Mouse (Mus musculus) lung, postnatal 0 days (tissue): ENCODE results near the gene Vmn1r210. TPM values are rescaled to one million over a fixed set of nuclear protein-coding genes. Genes with fewer than 3 reads are reported as not detected.
"Not testable (repeated sequence)": the region's sequence is repeated elsewhere in the genome, so short reads cannot be mapped to it uniquely, and the experiment has no call there.

Source experiments
- ATAC-seq: fragments of 200-750 bp; cut with Nextera tagmentation; 2 replicates; pipeline ENCODE4 v1.8.0; 2017; ENCODE audit warnings: moderate library complexity
- DNase-seq: peaks from one replicate; pipeline ENCODE4 v3.0.0-alpha.2; 2016; ENCODE audit warnings: low spot score
- H3K27ac ChIP-seq: fragments of 300-500 bp; sonication (generic); 2 replicates; pipeline ENCODE4 v1.5.1; 2014; ENCODE audit warnings: antibody characterized with exemption, mild to moderate bottlenecking, low read length, mixed read lengths
- H3K27me3 ChIP-seq: fragments of 300-500 bp; sonication (generic); replicated peaks from 2 replicates; pipeline ENCODE4 v1.6.1; 2014; ENCODE audit warnings: low read length, mixed read lengths; ENCODE audit not compliant: insufficient read depth
- H3K36me3 ChIP-seq: fragments of 300-500 bp; sonication (generic); 2 replicates; pipeline ENCODE4 v1.6.1; 2014; ENCODE audit warnings: low read length, mixed read lengths; ENCODE audit not compliant: insufficient read depth
- H3K4me1 ChIP-seq: fragments of 300-500 bp; sonication (generic); 2 replicates; pipeline ENCODE4 v1.6.1; 2014; ENCODE audit warnings: antibody characterized with exemption, low read depth, low read length, mixed read lengths; ENCODE audit not compliant: insufficient read depth
- H3K4me2 ChIP-seq: fragments of 300-500 bp; sonication (generic); replicated peaks from 2 replicates; pipeline ENCODE4 v1.6.1; 2014; ENCODE audit warnings: low read depth, mild to moderate bottlenecking, low read length, moderate library complexity, mixed read lengths
- H3K4me3 ChIP-seq: fragments of 300-500 bp; sonication (generic); 2 replicates; pipeline ENCODE4 v1.5.1; 2014; ENCODE audit warnings: low read depth, low read length
- H3K9ac ChIP-seq: fragments of 300-500 bp; sonication (generic); replicated peaks from 2 replicates; pipeline ENCODE4 v1.6.1; 2014; ENCODE audit warnings: low read depth, mild to moderate bottlenecking
- H3K9me3 ChIP-seq: fragments of 300-500 bp; sonication (generic); 2 replicates; pipeline ENCODE4 v1.6.1; 2016; ENCODE audit warnings: low read length, mixed read lengths
- WGBS: fragments of 180-500 bp; shearing (Covaris S2); extraction: QIAGEN DNeasy Blood & Tissue Kit; methylation state at CpG from one replicate; pipeline ENCODE4 v1.1.7; 2014; 5-methylcytosine and 5-hydroxymethylcytosine counted together
- polyA plus RNA-seq: library from polyadenylated mRNA; unstranded; fragments of >200 nt; fragmentation: Nextera tagmentation; extraction: Ambion mirVana; gene quantifications from 2 replicates; pipeline ENCODE4 v1.2.1, GENCODE M21; 2015

The Vmn1r210 gene
- polyA plus RNA-seq, 1 experiment from 2014 or later, result not detected

DNA sequence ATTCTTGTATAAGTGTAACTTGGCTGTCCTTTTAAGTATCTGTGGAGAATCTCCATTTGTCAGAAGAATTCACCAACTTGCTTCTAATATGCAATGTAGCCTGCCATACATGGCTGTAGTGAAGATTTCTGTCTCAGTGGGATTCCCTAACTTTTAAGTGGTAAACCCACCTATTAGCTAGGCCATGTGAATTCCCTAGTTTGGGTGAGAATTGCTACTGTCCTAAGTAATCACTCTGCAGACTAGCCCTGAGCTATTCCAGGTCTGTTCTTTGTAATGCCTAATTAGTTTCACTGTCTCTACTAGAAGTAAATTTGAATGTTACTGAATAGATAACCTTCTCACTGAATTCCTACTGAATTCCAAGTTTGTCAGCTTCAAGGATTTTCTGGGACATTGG, 47.0 kb downstream of the Vmn1r210 start:
- H3K9me3 ChIP-seq, H3K27me3 ChIP-seq, H3K9ac ChIP-seq, H3K4me2 ChIP-seq, DNase-seq, H3K4me3 ChIP-seq, ATAC-seq, H3K27ac ChIP-seq, H3K4me1 ChIP-seq, H3K36me3 ChIP-seq: not testable (repeated sequence)

- DNase-seq, result not testable (repeated sequence)
Observed at GRCm38 (mm10) chr13:22777300-22777699, 53.8 kb downstream of the Vmn1r210 start, which contains the start of gene Vmn1r208. Vmn1r208 (minus strand) TSS chr13:22777400.

More at GRCm38 (mm10) chr13:22777300-22777699, 53.8 kb downstream of the Vmn1r210 start, which contains the start of gene Vmn1r208:
- WGBS, result no CpG with 5 or more reads among the region's 7 CpGs
- H3K4me3 ChIP-seq, H3K9ac ChIP-seq, H3K9me3 ChIP-seq, H3K27ac ChIP-seq, H3K4me2 ChIP-seq, H3K4me1 ChIP-seq, ATAC-seq, H3K36me3 ChIP-seq, H3K27me3 ChIP-seq: not testable (repeated sequence)

Other genes with a start within 250 kb of the Vmn1r210 start
- gene Vmn1r205, start 238.3 kb downstream of the Vmn1r210 start, polyA plus RNA-seq, result not detected in 2 replicates
- gene Vmn1r206, start 207.1 kb downstream of the Vmn1r210 start, polyA plus RNA-seq, result not detected in 2 replicates
- gene Vmn1r207-ps, start 101.7 kb downstream of the Vmn1r210 start, polyA plus RNA-seq, result not detected in 2 replicates
- gene Vmn1r208, start 53.9 kb downstream of the Vmn1r210 start, polyA plus RNA-seq, result not detected in 2 replicates
- not detected in 2 replicates for gene Vmn1r209, start 21.7 kb downstream of the Vmn1r210 start, polyA plus RNA-seq
- not detected in 2 replicates for gene Vmn1r211, start 26.2 kb upstream of the Vmn1r210 start, polyA plus RNA-seq
- not detected in 2 replicates for gene Vmn1r212, start 52.9 kb upstream of the Vmn1r210 start, polyA plus RNA-seq
- not detected in 2 replicates for gene Vmn1r213, start 176.3 kb upstream of the Vmn1r210 start, polyA plus RNA-seq
- not detected in 2 replicates for gene Vmn1r214, start 199.1 kb upstream of the Vmn1r210 start, polyA plus RNA-seq
- gene Vmn1r215, start 236.7 kb upstream of the Vmn1r210 start, polyA plus RNA-seq, result not detected in 2 replicates